Mouse (Mus musculus) inflammation-experienced regulatory T-cells, adult 6 months (primary cell): ENCODE results near the gene Scgb1b3. TPM values are rescaled to one million over a fixed set of nuclear protein-coding genes. Genes with fewer than 3 reads are reported as not detected.

Source experiments
- ATAC-seq: one replicate; pipeline ENCODE4 v1.8.0; 2017
- polyA plus RNA-seq, 3 experiments: library from polyadenylated mRNA; unstranded; fragments of 100-300 nt; shearing (Covaris generic); gene quantifications; one replicate each; pipeline ENCODE4 v1.2.1; 2017

Scgb1b3 gene
- not detected for polyA plus RNA-seq

DNA sequence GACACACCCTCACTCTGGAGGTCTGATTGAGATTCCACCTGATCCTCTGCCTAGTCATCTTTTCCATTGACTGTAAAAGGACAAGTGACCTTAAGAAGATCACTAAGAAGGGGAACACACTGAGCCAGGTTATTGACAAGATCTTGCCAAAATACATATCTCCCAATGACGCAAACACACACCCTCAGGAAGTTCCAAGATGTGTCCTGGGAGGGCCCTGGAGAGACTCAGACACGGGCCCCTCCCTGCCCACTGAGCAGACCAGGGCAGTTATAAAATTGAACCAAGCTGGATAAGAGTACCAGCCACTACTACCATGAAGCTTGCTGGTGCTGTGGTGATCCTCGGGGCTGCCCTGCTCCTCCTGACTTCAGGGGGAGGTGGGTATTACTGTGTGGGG, at the start of gene Scgb1b3:
Gene Scgb1b3 (plus strand): TSS at position 301 of the 400 bp plus-strand sequence.
- no peak for ATAC-seq

DNA sequence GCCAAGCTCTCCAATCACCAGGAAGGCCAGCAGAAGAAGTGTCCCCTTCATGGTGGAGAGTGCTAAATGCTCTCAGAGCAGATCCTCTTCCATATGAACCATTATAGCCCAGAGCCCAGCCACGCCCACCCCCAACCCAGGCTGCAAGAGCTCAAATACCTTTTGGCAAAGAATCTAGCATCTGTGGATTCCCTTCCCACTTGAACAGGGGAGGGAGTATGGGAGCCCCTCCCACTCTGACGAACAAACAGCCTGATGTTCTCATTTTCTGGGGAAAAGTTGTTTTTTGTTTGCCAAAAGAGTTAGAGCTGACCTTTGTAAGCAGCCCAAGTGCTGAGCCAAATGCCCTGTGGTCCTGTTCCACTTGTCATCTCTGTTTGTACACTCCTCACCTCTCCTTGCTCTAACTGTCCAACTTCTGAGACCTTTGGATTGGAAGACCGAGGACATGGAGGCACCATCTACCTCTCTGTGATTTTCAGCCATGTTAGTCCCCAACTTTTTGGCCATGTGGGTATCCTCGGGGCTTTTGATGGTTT, 13.3 kb upstream of the Scgb1b3 start, which contains the start of gene Scgb2b3:
Gene Scgb2b3 (minus strand): TSS at position 51 of the 539 bp plus-strand sequence.
- no peak for ATAC-seq

Other genes with a start within 250 kb of the Scgb1b3 start
- under 1 TPM in 1 of 3 experiments, not detected in 2; 0.30 TPM for gene Scn1b, start 248.6 kb upstream of the Scgb1b3 start, polyA plus RNA-seq
- 100 to 1,000 TPM in 1 of 3 experiments, 10 to 100 TPM in 2; 70.7 to 113 (median 98.7) TPM for gene Gramd1a, start 219.7 kb upstream of the Scgb1b3 start, polyA plus RNA-seq
- gene Scgb2b2, start 85.1 kb upstream of the Scgb1b3 start, polyA plus RNA-seq: not detected
- gene Scgb1b2, start 83.8 kb upstream of the Scgb1b3 start, polyA plus RNA-seq: not detected
- gene Scgb2b3, start 13.5 kb upstream of the Scgb1b3 start, polyA plus RNA-seq: not detected